Mouse (Mus musculus): Measurements from ENCODE around the gene Ptpn1.

Ptpn1 gene

GRCm38 (mm10) chr2:167920960-167921495, 10.8 kb upstream of the Ptpn1 start:
- DNase-seq (ENCODE audit: low read depth, low spot score): no peak

DNA sequence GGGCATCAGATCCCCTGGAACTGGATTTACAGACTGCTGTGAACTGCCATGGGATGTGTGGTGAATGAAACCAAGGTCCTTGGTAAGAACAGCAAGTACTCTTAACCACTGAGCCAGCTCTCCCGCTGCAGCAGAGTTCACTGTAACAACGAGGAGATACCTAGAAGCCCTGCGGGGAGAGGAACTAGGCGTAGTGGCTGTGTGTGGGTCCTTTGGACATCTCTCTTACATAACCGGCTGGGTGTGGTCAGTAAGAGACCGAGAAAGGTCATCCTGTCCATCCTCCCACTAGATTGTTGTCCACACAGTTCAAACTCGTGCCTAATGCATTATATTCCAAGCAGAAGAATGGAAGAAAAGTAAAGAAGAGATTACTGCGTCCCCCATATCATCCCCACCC, 10.0 kb upstream of the Ptpn1 start:
- DNase-seq (ENCODE audit: low read depth, low spot score): no peak

DNA sequence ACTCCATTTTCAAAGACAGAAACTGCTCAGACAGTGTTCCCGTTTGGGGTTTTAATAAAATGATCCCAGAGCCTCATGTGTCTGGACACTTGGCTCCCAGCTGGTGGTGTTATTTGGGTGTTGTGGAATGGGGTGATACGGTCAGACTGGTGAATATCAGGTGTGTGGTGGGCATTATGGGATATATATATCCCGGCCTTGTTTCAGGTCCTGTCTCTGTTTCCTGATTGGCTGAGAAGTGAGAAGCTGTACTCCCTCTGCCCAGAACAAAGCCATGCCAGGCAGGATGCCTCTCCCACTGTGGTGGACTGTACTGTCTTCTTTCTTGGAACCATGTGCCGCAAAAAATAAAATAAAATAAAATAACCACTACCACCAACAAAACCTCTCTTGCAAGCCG, 7.8 kb upstream of the Ptpn1 start:
- DNase-seq (ENCODE audit: low read depth, low spot score): no peak

DNA sequence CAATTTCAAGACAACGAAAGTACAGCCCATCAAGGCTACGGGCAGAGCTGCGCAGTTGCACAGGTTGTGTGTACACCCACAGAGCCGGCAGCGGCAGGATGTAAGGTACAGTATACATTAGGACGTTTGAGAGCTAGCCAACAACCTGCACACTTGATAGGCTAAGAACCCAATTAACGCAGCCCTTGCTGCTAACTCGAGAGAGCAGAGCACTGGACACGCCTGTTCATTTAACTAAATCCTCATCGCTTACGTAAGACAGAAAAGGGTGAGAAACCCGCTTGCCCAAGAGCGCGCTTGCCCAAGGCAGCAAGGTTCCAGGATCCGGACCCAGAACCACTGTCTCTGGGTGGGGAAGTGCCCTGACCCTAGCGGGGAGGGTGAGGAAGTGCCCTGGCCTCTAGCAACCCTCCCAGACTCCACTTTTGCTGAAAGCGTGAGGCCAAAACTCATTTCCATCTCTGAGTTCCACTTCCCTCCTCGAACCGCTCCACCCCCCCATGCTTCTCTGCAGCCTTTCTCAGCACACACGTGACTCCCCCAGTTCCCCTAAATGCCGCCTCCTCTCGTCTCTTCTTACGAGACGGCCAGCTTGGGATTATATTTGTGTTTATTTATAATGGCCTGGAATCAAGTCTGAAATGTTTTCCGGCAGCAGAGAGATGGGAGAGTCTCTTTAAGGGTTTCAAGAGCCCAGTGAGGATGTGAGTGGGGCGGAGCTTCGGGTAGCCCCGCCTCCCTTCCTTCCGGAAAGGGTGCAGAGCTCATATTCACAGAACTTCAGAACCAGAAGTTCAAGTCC, 6.9 kb upstream of the Ptpn1 start:
- DNase-seq (ENCODE audit: low read depth, low spot score): peak; percentile 75

GRCm38 (mm10) chr2:167925841-167926800, 5.7 kb upstream of the Ptpn1 start:
- no peak for DNase-seq (ENCODE audit: low read depth, low spot score)

DNA sequence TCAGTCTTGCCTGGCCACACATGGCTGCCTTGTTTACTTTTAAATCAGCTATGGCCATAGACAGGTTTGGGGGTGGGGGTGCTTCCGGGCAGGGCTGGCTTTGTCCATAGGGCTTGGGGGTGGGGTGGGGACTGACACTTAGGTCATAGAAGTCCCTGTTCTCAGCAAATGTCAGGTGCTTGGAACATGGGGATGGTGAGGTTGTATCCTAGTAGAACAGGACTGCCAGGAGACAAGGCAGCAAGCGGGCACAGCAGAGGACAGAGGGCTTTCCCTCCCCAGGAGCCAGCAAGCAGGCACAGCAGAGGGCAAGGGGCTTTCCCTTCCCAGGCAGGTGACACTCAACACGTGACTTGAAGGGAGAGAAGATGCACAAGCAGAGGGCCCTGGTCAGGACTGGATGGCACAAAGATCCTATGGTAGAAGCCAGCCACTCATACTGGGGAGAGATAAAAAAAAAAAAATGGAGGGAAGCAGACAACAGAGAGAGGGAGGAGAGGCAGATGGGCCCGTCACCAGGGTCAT, 3.8 kb upstream of the Ptpn1 start:
- DNase-seq (ENCODE audit: low read depth, low spot score): no peak

- DNase-seq (ENCODE audit: low read depth, low spot score): no peak
Observed at GRCm38 (mm10) chr2:167928972-167929371, 2.9 kb upstream of the Ptpn1 start.

DNA sequence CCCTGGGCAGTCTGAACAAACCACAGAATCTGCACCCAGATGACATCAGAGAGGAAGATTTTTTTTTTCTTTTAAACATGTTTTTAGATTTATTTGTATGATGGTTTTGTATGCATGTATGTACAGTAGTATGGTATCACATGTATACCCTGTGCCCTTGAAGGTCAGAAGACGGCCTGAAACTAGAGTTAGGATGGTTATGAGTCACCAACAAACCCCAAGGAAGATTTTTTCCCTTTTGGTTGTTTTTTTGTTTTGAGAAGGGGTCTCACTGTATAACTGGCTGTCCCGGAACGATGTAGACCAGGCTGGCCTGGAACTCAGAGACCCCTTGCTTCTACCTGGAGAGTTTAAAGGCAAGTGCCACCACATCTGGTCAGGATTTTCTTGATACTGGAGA, 882 bp upstream of the Ptpn1 start:
- no peak for DNase-seq (ENCODE audit: low read depth, low spot score)

DNA sequence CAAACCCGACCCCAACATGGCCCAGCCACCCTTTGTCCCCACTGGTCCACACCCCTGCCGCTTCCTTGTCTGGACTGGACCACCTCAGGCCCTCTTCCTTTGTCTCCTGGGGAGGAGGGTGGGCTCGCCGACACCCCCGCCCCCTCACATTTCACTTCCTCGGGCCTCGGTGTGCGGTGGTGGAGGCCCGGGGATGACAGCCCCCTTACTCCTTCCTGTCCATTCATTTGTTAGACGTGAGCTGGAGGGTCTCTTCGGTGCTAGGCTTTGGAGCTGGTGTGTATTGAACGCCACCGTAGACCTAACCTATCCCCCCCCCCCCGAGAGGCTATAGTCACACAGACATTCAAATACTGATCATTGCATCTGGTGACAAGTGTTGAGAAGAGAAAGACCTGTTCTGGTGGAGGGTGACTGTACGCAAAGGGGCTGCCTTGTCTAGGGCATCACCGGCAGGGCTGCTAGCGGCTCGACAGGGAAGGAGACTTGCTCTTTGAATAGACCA, 922 bp downstream of the Ptpn1 start:
- DNase-seq (ENCODE audit: low read depth, low spot score): no peak

DNA sequence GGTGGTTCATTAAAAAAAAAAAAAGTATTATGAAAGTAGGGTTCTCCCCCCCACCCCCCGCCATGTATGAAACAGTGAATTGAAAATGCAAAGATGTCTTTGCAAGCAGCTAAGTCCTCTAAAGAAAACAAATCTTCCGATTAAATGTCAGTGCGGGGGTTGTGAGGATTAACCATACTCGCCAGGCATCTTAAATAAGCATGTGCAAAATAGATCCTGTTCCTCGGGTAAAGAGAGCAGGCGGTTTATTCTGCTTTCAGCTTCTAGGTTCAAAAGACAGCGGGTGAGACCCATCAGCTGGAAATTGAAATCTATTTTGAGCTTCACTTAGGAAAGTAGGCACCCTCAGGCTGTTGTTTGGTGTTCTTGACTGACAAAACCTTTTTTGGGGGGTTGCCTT, 1.5 kb downstream of the Ptpn1 start:
- DNase-seq (ENCODE audit: low read depth, low spot score): no peak

DNA sequence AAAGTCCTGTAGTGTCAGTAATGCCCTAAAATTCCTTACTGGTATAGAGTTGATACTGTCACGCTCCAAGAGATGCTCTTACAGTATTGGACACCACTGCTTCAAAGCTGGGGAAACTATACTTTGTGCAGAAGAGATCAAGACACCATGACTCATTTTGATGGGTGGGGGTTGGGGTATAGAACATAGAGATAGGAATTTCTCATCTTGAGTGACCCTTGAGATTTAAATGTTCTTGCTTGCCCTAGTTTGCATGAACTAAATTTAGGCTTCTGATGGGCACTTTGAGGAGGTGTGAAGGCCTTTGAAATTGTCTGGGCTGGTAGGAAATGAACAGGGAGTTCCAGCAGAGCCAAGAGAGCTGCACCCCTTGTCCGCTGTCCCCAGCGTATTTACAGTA, 4.1 kb downstream of the Ptpn1 start:
- no peak for DNase-seq (ENCODE audit: low read depth, low spot score)

DNA sequence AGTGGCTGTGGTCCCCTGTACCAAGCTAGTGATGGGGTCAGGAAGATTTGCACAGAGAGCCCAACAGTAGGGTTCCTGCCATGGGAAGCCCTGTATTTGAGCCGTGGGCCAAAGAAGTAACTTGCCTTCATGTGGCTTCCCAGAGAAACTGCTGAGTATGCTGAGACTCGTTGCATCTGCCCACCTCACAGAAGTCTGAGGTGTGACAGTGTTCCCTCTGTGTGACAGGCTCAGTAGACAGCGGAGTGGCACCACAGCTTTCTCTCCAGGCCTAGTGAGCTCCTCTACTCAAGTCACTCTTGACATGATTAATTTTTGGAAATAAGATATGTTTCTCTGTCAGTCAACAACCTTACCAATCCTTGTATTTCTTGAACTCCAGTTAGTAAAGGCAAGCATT, 6.9 kb downstream of the Ptpn1 start:
- DNase-seq (ENCODE audit: low read depth, low spot score): no peak

- peak; percentile 55 for DNase-seq (ENCODE audit: low read depth, low spot score)
Observed at GRCm38 (mm10) chr2:167939204-167939603, 7.3 kb downstream of the Ptpn1 start.

- no peak for DNase-seq (ENCODE audit: low read depth, low spot score)
Observed at GRCm38 (mm10) chr2:167939632-167940399, 8.0 kb downstream of the Ptpn1 start.

GRCm38 (mm10) chr2:167940636-167941035, 8.8 kb downstream of the Ptpn1 start:
- DNase-seq (ENCODE audit: low read depth, low spot score): no peak

DNA sequence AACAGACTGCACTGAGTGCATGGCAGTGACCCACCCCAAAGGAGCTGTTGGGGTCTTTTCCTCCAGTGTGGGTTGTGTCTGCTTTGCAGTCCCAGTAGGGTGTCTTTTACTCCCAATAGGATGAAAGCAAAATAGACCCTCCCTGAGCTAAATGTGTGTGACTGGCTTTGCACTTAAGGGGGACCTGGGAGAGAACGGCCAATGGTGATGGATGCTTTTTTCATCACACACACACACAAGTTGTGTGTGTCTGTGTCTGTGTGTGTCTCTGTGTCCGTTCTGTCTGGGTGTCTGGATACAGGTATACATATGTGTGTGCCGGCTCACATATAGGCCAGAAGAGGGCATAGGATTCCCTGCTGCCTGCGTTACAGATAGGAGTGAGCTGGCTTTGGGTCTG, 9.5 kb downstream of the Ptpn1 start:
- DNase-seq (ENCODE audit: low read depth, low spot score): no peak

- DNase-seq (ENCODE audit: low read depth, low spot score): no peak
Observed at GRCm38 (mm10) chr2:167941745-167942176, 9.9 kb downstream of the Ptpn1 start.

- no peak for DNase-seq (ENCODE audit: low read depth, low spot score)
Observed at GRCm38 (mm10) chr2:167942199-167942925, 10.5 kb downstream of the Ptpn1 start.

GRCm38 (mm10) chr2:167942926-167943633, 11.2 kb downstream of the Ptpn1 start:
- DNase-seq (ENCODE audit: low read depth, low spot score): no peak

GRCm38 (mm10) chr2:167944193-167944592, 12.3 kb downstream of the Ptpn1 start:
- no peak for DNase-seq (ENCODE audit: low read depth, low spot score)
